In the genomic region with DNA sequence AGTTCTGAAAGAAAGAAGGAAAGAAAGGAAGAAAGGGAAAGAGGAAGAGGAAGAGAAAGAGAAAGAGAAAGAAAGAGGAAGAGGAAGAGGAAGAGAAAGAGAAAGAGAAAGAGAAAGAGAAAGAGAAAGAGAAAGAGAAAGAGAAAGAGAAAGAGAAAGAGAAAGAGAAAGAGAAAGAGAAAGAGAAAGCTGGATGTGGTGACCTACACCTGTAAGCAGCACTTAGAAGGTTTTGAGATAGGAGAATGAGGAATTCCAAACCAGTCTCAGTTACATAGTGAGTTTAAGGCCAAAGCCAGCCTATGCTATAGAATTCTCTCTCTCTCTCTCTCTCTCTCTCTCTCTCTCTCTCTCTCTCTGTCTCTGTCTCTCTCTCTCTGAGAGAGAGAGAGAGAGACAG, we compare ENCODE assay signal across 6 mouse cellular contexts. TPM values are rescaled to one million over a fixed set of nuclear protein-coding genes. Genes with fewer than 3 reads are reported as not detected.
DNase-seq lines count a peak whose midpoint lies in the region; ATAC-seq and TF ChIP-seq lines count a peak whose summit lies in the region.
"Not testable (repeated sequence)": the region's sequence is repeated elsewhere in the genome, so short reads cannot be mapped to it uniquely, and the experiment has no call there.

No protein-coding gene starts in this region.

- intact Hi-C loops in heart, adult 2 months (cut with DNase I): not testable (repeated sequence)

- not testable (repeated sequence) for H3K79me2 ChIP-seq in CH12.LX (replicated peaks; ENCODE audit: control insufficient read depth, extremely low read depth, insufficient read depth, poor library complexity, severe bottlenecking); heart, adult 2 months (replicated peaks; ENCODE audit: control insufficient read depth, insufficient read depth, low read length)

- H3K27me3 ChIP-seq in CH12.LX (replicated peaks): peaks cover 41% of the 10 kb centered on the region
- H3K27me3 ChIP-seq in heart, adult 2 months (ENCODE audit: control insufficient read depth, insufficient read depth, low read length); heart, embryonic 14.5 days (ENCODE audit: control insufficient read depth, insufficient read depth, low read length); kidney, postnatal 0 days (ENCODE audit: insufficient read depth, low read length): not testable (repeated sequence)
- H3K27me3 ChIP-seq in megakaryocyte, embryonic 14.5 days (replicated peaks): peaks cover 35% of the 10 kb centered on the region

- not testable (repeated sequence) for H3K9me3 ChIP-seq in CH12.LX (replicated peaks; ENCODE audit: low read length); heart, embryonic 14.5 days (ENCODE audit: control insufficient read depth, low read length); kidney, postnatal 0 days (replicated peaks; ENCODE audit: low read length); megakaryocyte, embryonic 14.5 days

- DNase-seq in CH12.LX (ENCODE audit: extremely low read depth); heart, adult 2 months; kidney, postnatal 0 days (ENCODE audit: low spot score): not testable (repeated sequence)

- H3K4me2 ChIP-seq in CH12.LX (ENCODE audit: insufficient read depth, low read depth, poor library complexity, severe bottlenecking): peak overlapping the region; percentile 97
- H3K4me2 ChIP-seq in heart, embryonic 14.5 days (ENCODE audit: low read length): peak overlapping the region; percentile 87
- 0 out of 2 replicates have a peak overlapping the region, but pooled peaks have one; percentile 84 for H3K4me2 ChIP-seq in kidney, postnatal 0 days (ENCODE audit: low read length)

- not testable (repeated sequence) for TF ChIP-seq CTCF in CH12.LX (conservative IDR thresholded peaks at IDR 0.05 in 1 of 2, IDR thresholded peaks at IDR 0.05 in 1 of 2; ENCODE audit: low read depth in 2 of 2, low read length in 2 of 2); heart, adult 2 months (IDR thresholded peaks at IDR 0.05); kidney, postnatal 0 days (IDR thresholded peaks at IDR 0.05; ENCODE audit: low read depth)

- H3K36me3 ChIP-seq in CH12.LX (replicated peaks in 1 of 2; ENCODE audit: control insufficient read depth in 1 of 2, insufficient read depth in 1 of 2, low read length in 1 of 2); heart, adult 2 months (ENCODE audit: control insufficient read depth, insufficient read depth, low read length); heart, embryonic 14.5 days (ENCODE audit: control insufficient read depth, insufficient read depth, low read length); kidney, postnatal 0 days (ENCODE audit: insufficient read depth, low read length); megakaryocyte, embryonic 14.5 days (replicated peaks; ENCODE audit: low read length): not testable (repeated sequence)

- not testable (repeated sequence) for TF ChIP-seq EP300 in CH12.LX (IDR thresholded peaks at IDR 0.05; ENCODE audit: low read length); heart, adult 2 months (IDR thresholded peaks at IDR 0.05; ENCODE audit: insufficient read depth, low read depth, low read length)

- not testable (repeated sequence) for H3K27ac ChIP-seq in CH12.LX (ENCODE audit: insufficient read depth, low read depth); kidney, postnatal 0 days
- peak overlapping the region; percentile 90 for H3K27ac ChIP-seq in heart, adult 2 months
- peak overlapping the region; percentile 80 to 90 for H3K27ac ChIP-seq in heart, embryonic 14.5 days (replicated peaks in 1 of 2; ENCODE audit: control insufficient read depth in 1 of 2, insufficient read depth in 1 of 2, low read depth in 2 of 2, low read length in 2 of 2)

- not testable (repeated sequence) for TF ChIP-seq RAD21 in CH12.LX (IDR thresholded peaks at IDR 0.05; ENCODE audit: low read depth, low read length)

- H3K4me3 ChIP-seq in CH12.LX (replicated peaks in 1 of 3; ENCODE audit: low read depth in 2 of 3, low read length in 2 of 3, poor library complexity in 1 of 3); heart, adult 2 months; kidney, postnatal 0 days (replicated peaks; ENCODE audit: low read depth, low read length): not testable (repeated sequence)
- H3K4me3 ChIP-seq in heart, embryonic 14.5 days (ENCODE audit: control insufficient read depth in 1 of 2, insufficient read depth in 1 of 2, low read depth in 1 of 2, low read length in 2 of 2): peak overlapping the region; percentile 64 to 83; a peak in 3 of 4 replicates
- H3K4me3 ChIP-seq in megakaryocyte, embryonic 14.5 days (replicated peaks): peak overlapping the region; percentile 46

- ATAC-seq in heart, embryonic 14.5 days (ENCODE audit: insufficient number of reproducible peaks, insufficient read depth, low FRiP score, low read depth); kidney, postnatal 0 days (replicated peaks; ENCODE audit: low FRiP score, low read depth): not testable (repeated sequence)
- peak; percentile 46 for ATAC-seq in inflammation-experienced regulatory T-cells, adult 6 months

- in situ Hi-C loops in CH12.LX (cut with MboI; ENCODE audit: low pct_ligation_motif_present, low pct_unique_long_range_greater_than_20kb, low sequenced_read_pairs): not testable (repeated sequence)

- not testable (repeated sequence) for H3K9ac ChIP-seq in CH12.LX (ENCODE audit: insufficient read depth, low read depth); heart, adult 2 months (ENCODE audit: low read depth, low read length); kidney, postnatal 0 days (ENCODE audit: low read depth, low read length)
- H3K9ac ChIP-seq in heart, embryonic 14.5 days (ENCODE audit: low read length): peak overlapping the region; percentile 87

- dilution Hi-C loops in CH12.LX (cut with MboI; ENCODE audit: extremely low pct_ligation_motif_present, extremely low pct_unique_long_range_greater_than_20kb, low sequenced_read_pairs): not testable (repeated sequence)

- H3K4me1 ChIP-seq in CH12.LX (ENCODE audit: control insufficient read depth in 1 of 2, insufficient read depth in 2 of 2); heart, adult 2 months (ENCODE audit: control insufficient read depth, insufficient read depth, low read length); heart, embryonic 14.5 days (ENCODE audit: control insufficient read depth in 2 of 2, insufficient read depth in 2 of 2, low read length in 2 of 2): not testable (repeated sequence)
- H3K4me1 ChIP-seq in kidney, postnatal 0 days (replicated peaks; ENCODE audit: insufficient read depth, low read length): peaks cover 14% of the 10 kb centered on the region
- H3K4me1 ChIP-seq in megakaryocyte, embryonic 14.5 days: peaks cover 22% of the 10 kb centered on the region

- TF ChIP-seq POLR2A in CH12.LX (IDR thresholded peaks at IDR 0.05; ENCODE audit: low read depth, low read length); heart, adult 2 months (IDR thresholded peaks at IDR 0.05; ENCODE audit: insufficient read depth, low read depth, low read length): not testable (repeated sequence)

TF ChIP-seq in CH12.LX, 34 proteins besides CTCF, POLR2A, EP300 and RAD21:
- TF ChIP-seq IRF4 (IDR thresholded peaks at IDR 0.05; ENCODE audit: low read depth, low read length) (0 out of 2 replicates have a peak, but pooled peaks have one; percentile 12), ETS1 (conservative IDR thresholded peaks at IDR 0.05; ENCODE audit: low read depth, low read length) (peak; percentile 93)

RNA-seq across cellular contexts. Expression of a gene that starts 0.8 kb away (rescaled TPM):
- not detected in 2 replicates for total RNA-seq in CH12.LX (2012; rRNA removed)
- total RNA-seq in CH12.LX (2014; rRNA removed): not detected in 2 replicates
- not detected in 2 replicates for polyA plus RNA-seq in CH12.LX (2012; ENCODE audit: insufficient read length, low read depth)
- 100 to 1,000 TPM; 128 to 171 TPM for total RNA-seq in heart, adult 2 months (2021)
- 33.2 and 61.4 TPM in 2 replicates for polyA plus RNA-seq in heart, adult 2 months (2012; rRNA removed)
- polyA plus RNA-seq in heart, embryonic 14.5 days (2014; fragmentation: Nextera tagmentation; extraction: Ambion mirVana): 15.3 and 15.8 TPM in 2 replicates
- polyA plus RNA-seq in inflammation-experienced regulatory T-cells, adult 6 months (2017; shearing (Covaris generic)): under 1 TPM in 1 of 3 experiments, not detected in 2; 0.09 TPM
- polyA plus RNA-seq in kidney, postnatal 0 days (2015; fragmentation: Nextera tagmentation; extraction: Ambion mirVana): 9.8 and 10.4 TPM in 2 replicates
- polyA plus RNA-seq in megakaryocyte, embryonic 14.5 days (2012; ENCODE audit: insufficient read depth, low replicate concordance): not detected in 2 replicates
